ENCODE assay signal across 9 mouse cellular contexts in the genomic region with DNA sequence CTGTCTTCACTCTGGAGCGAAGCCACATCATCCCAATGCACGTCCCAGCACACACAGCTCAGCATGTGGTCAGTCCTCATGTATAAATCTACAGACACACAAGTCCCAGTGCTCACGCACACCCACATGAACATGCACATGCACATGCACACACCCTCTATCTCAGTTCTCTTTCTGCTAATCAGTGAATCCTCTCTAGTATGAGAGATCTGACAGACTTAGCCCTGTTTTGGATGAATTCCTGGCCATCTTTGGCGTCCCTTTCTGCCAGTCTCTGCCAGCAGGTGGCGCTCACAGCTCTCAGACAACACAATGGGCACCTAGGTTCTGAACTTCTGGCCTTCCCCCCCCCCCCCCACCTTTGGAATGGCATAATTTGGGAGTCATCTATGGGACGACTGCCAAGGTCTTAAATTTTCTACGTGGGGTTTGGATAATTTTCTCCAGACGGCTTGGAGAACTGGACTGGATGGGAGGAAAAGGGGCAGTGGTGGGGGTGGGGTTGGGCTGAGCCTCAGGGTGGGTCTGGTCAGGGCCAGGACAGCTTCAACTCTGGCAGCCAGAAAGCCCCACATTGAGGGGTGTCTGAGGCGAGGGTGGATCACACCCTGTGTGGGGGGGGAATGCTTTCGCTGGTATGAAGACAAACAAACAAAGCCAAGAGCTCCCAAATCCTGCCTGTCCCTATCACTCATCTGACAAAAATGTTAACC.
DNase-seq lines count a peak whose midpoint lies in the region; ATAC-seq and TF ChIP-seq lines count a peak whose summit lies in the region.
"Had no signal": no experiment of that assay in that cellular context is flagged by ENCODE, and none has a peak within 500 bp of the region (broad histone marks: within the 10 kb centered on the region; RNA-seq: fewer than 3 reads in every experiment).

No protein-coding gene starts in this region.

- 17% methylated on average over 10 of the region's 10 CpGs for WGBS in embryonic facial prominence, embryonic 14.5 days
- 20% methylated on average over 10 of the region's 10 CpGs for WGBS in heart, embryonic 12.5 days
- WGBS in large intestine, adult 2 months: 25% methylated on average over 10 of the region's 10 CpGs
- 23% methylated on average over 10 of the region's 10 CpGs for WGBS in lung, adult 2 months
- 24% methylated on average over 10 of the region's 10 CpGs for WGBS in olfactory bulb, adult 2 months
- WGBS in thymus, adult 2 months: 40% methylated on average over 10 of the region's 10 CpGs

- H3K9ac ChIP-seq in embryonic facial prominence, embryonic 14.5 days (ENCODE audit: low read depth, low read length): no peak overlapping the region
- H3K9ac ChIP-seq in heart, embryonic 12.5 days: no peak overlapping the region
- H3K9ac ChIP-seq: embryonic facial prominence, embryonic 12.5 days had no signal

- no peak for TF ChIP-seq POLR2A in lung, adult 2 months (IDR thresholded peaks at IDR 0.05; ENCODE audit: borderline replicate concordance, extremely low read depth, low read depth, low read length)
- TF ChIP-seq POLR2A in olfactory bulb, adult 2 months (IDR thresholded peaks at IDR 0.05; ENCODE audit: insufficient read depth, low read depth, low read length): no peak
- no peak for TF ChIP-seq POLR2A in thymus, adult 2 months (IDR thresholded peaks at IDR 0.05; ENCODE audit: control insufficient read depth, extremely low read depth, insufficient read depth, low read length, poor library complexity)

- H3K4me1 ChIP-seq in embryonic facial prominence, embryonic 14.5 days (ENCODE audit: control insufficient read depth, insufficient read depth, low read length): peaks cover 18% of the 10 kb centered on the region; the same call in 1 of the 2 replicates
- H3K4me1 ChIP-seq in heart, embryonic 12.5 days (replicated peaks): peaks cover 18% of the 10 kb centered on the region
- H3K4me1 ChIP-seq in lung, adult 2 months (ENCODE audit: control insufficient read depth, insufficient read depth, low read length): no peaks in the 10 kb centered on the region; the same call in 1 of the 2 replicates
- peaks cover 10% of the 10 kb centered on the region for H3K4me1 ChIP-seq in olfactory bulb, adult 2 months (ENCODE audit: control insufficient read depth, insufficient read depth, low read length)
- peaks cover 6% of the 10 kb centered on the region for H3K4me1 ChIP-seq in thymus, adult 2 months (replicated peaks; ENCODE audit: control insufficient read depth, insufficient read depth, low read length)

- no peak overlapping the region for H3K27ac ChIP-seq in embryonic facial prominence, embryonic 14.5 days (replicated peaks; ENCODE audit: low read depth, low read length)
- H3K27ac ChIP-seq in heart, embryonic 12.5 days (ENCODE audit: poor library complexity, severe bottlenecking): no peak overlapping the region
- H3K27ac ChIP-seq in olfactory bulb, adult 2 months (ENCODE audit: insufficient read depth, low read depth, low read length): no peak overlapping the region
- no peak overlapping the region for H3K27ac ChIP-seq in thymus, adult 2 months (ENCODE audit: control insufficient read depth, insufficient read depth, low read length)
- H3K27ac ChIP-seq: embryonic facial prominence, embryonic 12.5 days had no signal

- H3K36me3 ChIP-seq in embryonic facial prominence, embryonic 14.5 days (ENCODE audit: control insufficient read depth, insufficient read depth, low read length): no peaks in the 10 kb centered on the region
- H3K36me3 ChIP-seq in heart, embryonic 12.5 days: no peaks in the 10 kb centered on the region
- no peaks in the 10 kb centered on the region for H3K36me3 ChIP-seq in thymus, adult 2 months (ENCODE audit: control insufficient read depth, insufficient read depth, low read length)
- H3K36me3 ChIP-seq: embryonic facial prominence, embryonic 12.5 days had no signal

- no peak overlapping the region for H3K4me3 ChIP-seq in embryonic facial prominence, embryonic 14.5 days (ENCODE audit: low read depth, low read length)
- H3K4me3 ChIP-seq in heart, embryonic 12.5 days: no peak overlapping the region
- H3K4me3 ChIP-seq in lung, adult 2 months (replicated peaks; ENCODE audit: extremely low read depth, low read depth, low read length): no peak overlapping the region
- H3K4me3 ChIP-seq in olfactory bulb, adult 2 months (ENCODE audit: insufficient read depth, low read depth, low read length): no peak overlapping the region
- H3K4me3 ChIP-seq in thymus, adult 2 months (ENCODE audit: control insufficient read depth, insufficient read depth, low read length): no peak overlapping the region
- H3K4me3 ChIP-seq: embryonic facial prominence, embryonic 12.5 days had no signal

- peak; percentile 82 for TF ChIP-seq CTCF in lung, adult 2 months (IDR thresholded peaks at IDR 0.05; ENCODE audit: insufficient read depth, low read length)
- peak; percentile 89 for TF ChIP-seq CTCF in olfactory bulb, adult 2 months (IDR thresholded peaks at IDR 0.05; ENCODE audit: insufficient read depth, low read depth, low read length)
- peak; percentile 76; the same call in 1 of the 2 replicates for TF ChIP-seq CTCF in thymus, adult 2 months (IDR thresholded peaks at IDR 0.05; ENCODE audit: borderline replicate concordance, control insufficient read depth, extremely low read depth, insufficient read depth, low read length, poor library complexity)

- H3K9me3 ChIP-seq in embryonic facial prominence, embryonic 14.5 days (ENCODE audit: control insufficient read depth, low read length): no peaks in the 10 kb centered on the region
- no peaks in the 10 kb centered on the region for H3K9me3 ChIP-seq in heart, embryonic 12.5 days (replicated peaks)
- H3K9me3 ChIP-seq: embryonic facial prominence, embryonic 12.5 days had no signal

- DNase-seq in B cell, adult 2 months: peak; percentile 86 to 88
- peak; percentile 86 to 90 for DNase-seq in adrenal gland, postnatal 36 days
- peak; percentile 71 for DNase-seq in embryonic facial prominence, embryonic 14.5 days (ENCODE audit: low spot score)
- DNase-seq in large intestine, adult 2 months (ENCODE audit: low read depth, low spot score): peak; percentile 63
- peak; percentile 87 for DNase-seq in lung, adult 2 months
- peak; percentile 71 for DNase-seq in thymus, adult 2 months

- ATAC-seq in embryonic facial prominence, embryonic 14.5 days (ENCODE audit: low read depth): peak; percentile 41; the same call in 1 of the 2 replicates
- peak; percentile 51; the same call in 1 of the 2 replicates for ATAC-seq in heart, embryonic 12.5 days (ENCODE audit: insufficient number of reproducible peaks, low FRiP score)

- no peak overlapping the region for H3K4me2 ChIP-seq in embryonic facial prominence, embryonic 14.5 days (ENCODE audit: low read depth, low read length)
- no peak overlapping the region for H3K4me2 ChIP-seq in heart, embryonic 12.5 days
- H3K4me2 ChIP-seq: embryonic facial prominence, embryonic 12.5 days had no signal

- H3K27me3 ChIP-seq in embryonic facial prominence, embryonic 14.5 days (replicated peaks; ENCODE audit: control insufficient read depth, insufficient read depth, low read length): 0 out of 2 replicates have a peak, but pooled peaks cover 19% of the 10 kb centered on the region
- peaks cover 66% of the 10 kb centered on the region for H3K27me3 ChIP-seq in heart, embryonic 12.5 days (replicated peaks)
- no peaks in the 10 kb centered on the region for H3K27me3 ChIP-seq in thymus, adult 2 months (ENCODE audit: control insufficient read depth, insufficient read depth, low read length)
